Mouse (Mus musculus): ENCODE measurements around the gene Sdha. TPM values are rescaled to one million over a fixed set of nuclear protein-coding genes. Genes with fewer than 3 reads are reported as not detected.

Sdha gene
- 273 TPM for polyA plus RNA-seq (2017; shearing (Covaris generic))

DNA sequence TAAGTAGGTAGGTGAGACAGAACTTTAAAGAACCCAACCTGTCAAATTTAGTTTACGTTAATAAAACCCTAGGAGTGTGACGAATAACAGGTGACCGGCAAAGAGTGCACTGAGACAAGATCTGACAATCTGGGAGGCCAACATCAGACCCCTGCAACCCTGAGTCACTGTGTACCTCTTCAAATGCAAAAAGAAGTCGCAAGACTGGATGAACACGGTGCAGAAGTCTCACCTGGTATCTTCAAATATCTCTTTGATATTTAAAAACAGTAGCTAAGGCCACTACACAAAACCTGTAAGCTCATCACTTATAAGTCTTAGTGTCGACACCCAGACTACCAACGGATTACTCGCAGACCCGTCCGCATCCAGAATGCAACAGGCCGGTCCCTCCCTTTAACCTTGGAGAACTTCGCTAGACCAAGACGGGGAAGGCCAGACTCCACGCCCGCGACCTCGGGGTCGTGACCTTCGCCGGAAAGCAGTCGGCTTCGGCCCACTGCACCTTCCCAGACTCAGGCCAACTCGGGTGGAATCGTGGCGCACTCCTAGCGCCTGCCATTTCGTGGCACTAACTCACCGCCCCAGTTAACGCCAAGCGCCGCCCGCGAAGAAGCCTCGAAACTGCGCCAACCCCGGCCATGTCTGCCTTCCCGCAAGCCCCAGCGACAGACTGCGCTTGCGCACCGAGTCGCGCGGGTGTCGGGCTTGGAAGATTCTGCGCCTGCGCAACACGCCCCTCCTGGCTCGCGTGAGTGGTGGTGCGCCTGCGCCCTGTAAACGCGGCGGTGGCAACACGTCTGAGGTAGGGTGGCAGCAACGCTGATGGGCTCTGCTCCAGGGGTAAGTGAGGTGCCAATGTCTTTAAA, at the start of gene Sdha, which contains the start of gene Ccdc127:
Gene Sdha (minus strand): TSS at position 715 of the 869 bp plus-strand sequence.
Gene Ccdc127 (plus strand): TSS at position 744 of the 869 bp plus-strand sequence.

GRCm38 (mm10) chr13:74399298-74399839, 49.3 kb upstream of the Sdha start, which contains the start of gene Ftl1-ps1:
Ftl1-ps1 (plus strand) TSS chr13:74399694.

DNA sequence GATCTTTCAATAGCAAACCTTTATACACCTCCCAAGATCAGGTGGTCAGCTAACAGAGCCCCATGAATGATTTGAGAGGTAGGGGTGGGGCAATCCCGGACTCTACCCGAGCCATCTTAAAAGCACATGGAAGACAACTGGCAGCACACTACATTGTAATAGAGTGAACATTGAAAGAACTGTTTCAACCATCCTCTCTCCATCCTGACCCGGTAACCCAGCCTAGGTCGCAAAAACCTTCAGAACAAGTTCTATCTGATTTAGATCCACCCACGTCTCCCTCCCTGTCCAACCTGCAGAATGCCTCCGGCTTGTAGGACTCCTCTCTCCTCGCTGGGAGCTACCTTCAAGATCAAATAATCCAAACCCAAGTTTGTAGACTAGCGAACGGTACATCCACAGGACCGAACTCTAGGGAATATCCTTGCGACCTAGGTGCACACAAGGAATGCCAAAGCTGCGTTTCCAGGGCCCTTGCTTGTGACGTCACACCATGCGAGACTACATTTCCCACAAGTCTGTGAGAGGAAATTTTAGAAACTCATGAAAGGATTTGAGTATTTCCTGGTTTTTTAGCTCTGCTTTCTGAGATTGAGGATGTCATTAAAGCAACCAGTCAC, 40.4 kb upstream of the Sdha start, which contains the start of gene Zfp72:
Gene Zfp72 (minus strand): TSS at position 466 of the 620 bp plus-strand sequence.

GRCm38 (mm10) chr13:74363859-74364235, 13.8 kb upstream of the Sdha start, which contains the start of gene Lrrc14b:
Lrrc14b (minus strand) TSS chr13:74364005.

DNA sequence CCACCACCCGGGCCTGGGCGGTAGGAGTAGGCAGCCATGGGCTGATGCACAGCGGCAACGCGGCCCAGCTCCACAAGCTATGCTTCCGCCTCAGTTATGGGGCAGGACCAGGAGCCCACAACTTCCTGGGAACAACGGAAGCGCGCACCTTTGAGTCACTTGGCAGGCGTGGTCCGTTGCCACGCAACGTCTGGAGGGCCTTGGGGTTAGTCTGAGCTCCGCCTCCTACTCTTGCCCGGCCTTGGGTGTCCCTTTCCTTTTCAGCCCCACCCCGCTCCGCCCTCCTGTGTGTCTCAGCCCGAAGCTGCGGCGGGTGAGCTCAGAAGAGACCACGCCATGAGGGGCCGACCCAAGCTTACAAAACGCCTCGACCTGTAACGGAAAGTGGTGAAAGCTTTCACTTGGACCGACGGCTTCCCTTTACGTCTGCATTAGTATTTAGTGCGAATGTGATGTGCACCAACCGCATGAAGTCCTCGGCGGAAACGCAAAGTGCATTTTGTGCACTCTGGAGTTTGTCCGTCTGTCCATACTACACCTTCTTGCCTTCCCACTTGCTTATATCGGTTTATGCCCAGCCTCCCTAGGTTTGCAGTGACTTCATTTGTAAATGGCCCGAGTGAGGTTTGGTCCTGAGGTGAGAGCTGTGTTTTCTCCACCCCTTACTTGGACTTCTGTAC, 32.8 kb downstream of the Sdha start, which contains the start of gene Pdcd6:
Gene Pdcd6 (minus strand): TSS at position 411 of the 680 bp plus-strand sequence.

GRCm38 (mm10) chr13:74292167-74292566, 57.9 kb downstream of the Sdha start, which contains the start of gene Ahrr:
Ahrr (minus strand) TSS chr13:74292331.

Other genes starting within 250 kb of the Sdha start
- gene Slc9a3, start 228.8 kb downstream of the Sdha start, polyA plus RNA-seq (2017; shearing (Covaris generic)) = 0.22 TPM
- 70.6 TPM for gene Exoc3, start 141.5 kb downstream of the Sdha start, polyA plus RNA-seq (2017; shearing (Covaris generic))
- gene Ahrr, start 57.9 kb downstream of the Sdha start, polyA plus RNA-seq (2017; shearing (Covaris generic)) = 0.17 TPM
- 157 TPM for gene Pdcd6, start 32.7 kb downstream of the Sdha start, polyA plus RNA-seq (2017; shearing (Covaris generic))
- gene Ccdc127, start within 50 bp of the Sdha start, polyA plus RNA-seq (2017; shearing (Covaris generic)) = 25.1 TPM
- not detected for gene Lrrc14b, start 13.7 kb upstream of the Sdha start, polyA plus RNA-seq (2017; shearing (Covaris generic))
- 0.09 TPM for gene Zfp72, start 40.6 kb upstream of the Sdha start, polyA plus RNA-seq (2017; shearing (Covaris generic))
- gene Ftl1-ps1, start 49.4 kb upstream of the Sdha start, polyA plus RNA-seq (2017; shearing (Covaris generic)) = 56.1 TPM
- gene Zfp825, start 143.7 kb upstream of the Sdha start, polyA plus RNA-seq (2017; shearing (Covaris generic)) = 9.1 TPM

Data from effector memory CD4-positive, alpha-beta T cell, adult 7 months (primary cell).